Mouse (Mus musculus) gastrocnemius, postnatal 14 days (tissue): ENCODE results near the gene Gm42688. TPM values are rescaled to one million over a fixed set of nuclear protein-coding genes. Genes with fewer than 3 reads are reported as not detected.

Source experiments
- DNase-seq: peaks from one replicate; pipeline ENCODE4 v3.0.0; 2021; ENCODE audit warnings: mixed read lengths
- intact Hi-C: fragments of 180-260 bp; cut with DNase I; formaldehyde crosslinking; loops from one replicate; pipeline ENCODE4 v1.15.1; 2025; ENCODE audit warnings: low total_unique reads
- total RNA-seq, 2 experiments: library from RNA; stranded (reverse); gene quantifications; 2 replicates each; pipeline ENCODE4 v1.2.3; 2021

The Gm42688 gene
- total RNA-seq, 2 experiments from 2014 or later, result 0.88 to 1.00 TPM

DNA sequence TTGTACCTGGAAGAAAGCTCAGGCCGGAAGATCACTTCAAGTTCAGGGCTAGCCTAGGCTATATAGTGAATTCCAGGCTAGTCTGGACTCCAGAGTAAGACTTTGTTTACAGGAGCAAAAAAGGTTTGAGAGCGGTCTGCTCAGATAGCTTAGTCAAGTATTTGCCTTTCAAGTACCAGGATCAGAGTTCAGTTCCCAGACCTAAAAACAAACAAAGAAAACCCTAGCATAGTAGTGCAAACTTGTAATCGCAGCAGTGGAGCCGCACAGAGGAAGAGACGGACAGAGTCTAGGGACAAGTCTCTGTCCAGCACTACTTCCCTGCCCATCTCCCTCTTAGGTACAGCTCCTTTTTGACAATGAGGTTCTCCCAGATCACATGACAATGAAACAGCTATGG lies 21.2 kb upstream of the Gm42688 start:
- DNase-seq, result no peak
- intact Hi-C loops, result no loop called here

DNA sequence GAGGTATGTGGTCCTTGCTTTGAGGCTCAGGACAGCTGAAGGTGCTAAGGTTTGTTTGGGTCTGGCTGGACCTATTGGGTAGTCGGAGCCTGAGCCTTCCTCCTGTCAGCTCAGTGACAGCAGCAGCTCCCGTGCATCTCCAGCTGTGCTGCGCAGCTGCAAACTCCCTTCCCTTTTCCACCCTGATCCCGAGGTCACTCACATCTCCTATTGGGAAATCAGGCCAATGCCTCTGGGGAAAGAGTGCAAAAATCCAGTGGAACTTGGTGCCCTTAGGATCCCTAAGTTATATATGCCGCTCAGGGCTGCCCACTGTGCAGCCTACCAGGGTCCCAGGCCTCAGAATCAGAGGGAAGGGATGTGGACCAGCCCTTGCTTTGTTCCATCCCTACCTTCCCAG lies 17.9 kb upstream of the Gm42688 start:
- DNase-seq, result no peak
- intact Hi-C loops, result no loop called here

DNA sequence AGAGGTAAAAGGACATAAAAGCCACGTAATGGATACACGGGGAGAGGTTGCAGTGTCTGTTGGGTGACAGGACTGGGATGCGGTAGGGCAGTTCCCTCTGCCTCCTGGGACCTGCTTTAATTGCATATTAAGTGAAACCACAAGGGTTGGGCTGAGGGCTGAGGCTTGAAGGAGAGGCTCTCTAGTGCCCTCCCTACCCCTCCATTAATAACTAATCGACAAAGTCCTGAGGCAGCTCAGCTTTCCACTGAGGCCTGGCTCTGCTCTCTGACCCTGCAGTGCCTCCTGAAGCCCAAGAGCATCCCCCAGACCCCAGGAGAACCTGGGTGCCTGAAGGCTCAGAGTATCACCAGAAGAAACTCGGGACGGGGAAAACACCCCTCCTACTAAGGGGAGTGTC lies 16.9 kb upstream of the Gm42688 start:
- intact Hi-C loops, result no loop called here
- DNase-seq, result no peak

DNA sequence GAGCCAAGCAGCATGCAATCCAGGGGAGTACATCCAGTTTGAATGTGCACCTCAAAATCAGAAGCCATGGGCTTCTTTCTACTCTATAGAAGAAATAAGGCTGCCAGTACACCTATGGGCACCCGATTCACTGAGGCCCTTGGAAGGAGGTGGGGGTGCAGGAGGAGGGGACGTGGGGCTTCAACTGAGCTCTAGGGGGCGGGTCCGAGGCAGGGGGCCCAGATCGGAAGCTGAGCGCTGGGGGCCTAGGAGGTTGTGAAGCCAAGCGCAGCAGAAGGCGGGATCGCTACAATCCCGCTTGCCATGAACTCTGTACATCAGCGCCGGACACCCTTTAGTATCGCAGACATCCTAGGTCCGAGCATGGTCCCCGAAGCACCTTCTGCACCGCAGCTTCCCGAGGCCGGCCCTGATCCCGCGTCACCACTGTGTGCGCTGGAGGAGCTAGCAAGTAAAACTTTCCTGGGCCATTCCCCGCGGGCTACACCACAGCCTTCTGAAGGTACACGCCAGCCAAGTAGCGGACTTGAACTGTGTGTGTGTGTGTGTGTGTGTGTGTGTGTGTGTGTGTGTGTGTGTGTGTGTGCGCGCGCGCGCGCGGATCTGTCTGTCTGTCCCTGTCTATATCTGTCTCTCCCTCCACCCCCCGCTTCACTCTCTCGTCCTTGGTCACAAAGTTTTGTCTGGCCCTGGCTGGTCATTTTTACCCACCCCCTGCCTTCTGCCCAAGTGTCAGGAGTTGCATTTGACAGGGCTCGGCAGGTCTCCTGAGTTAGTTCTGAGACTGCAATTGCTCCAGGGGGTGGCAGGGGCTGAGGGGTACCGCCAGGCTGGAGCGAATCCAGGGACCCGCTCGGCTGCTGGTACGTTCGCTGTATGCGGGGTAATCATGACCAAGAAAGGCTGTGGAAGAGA lies 15.0 kb upstream of the Gm42688 start, which contains the start of gene Lbx2:
Lbx2 (plus strand) TSS at position 247 of the 915 bp plus-strand sequence.
- intact Hi-C loops, result no loop called here
- DNase-seq, result no peak

DNA sequence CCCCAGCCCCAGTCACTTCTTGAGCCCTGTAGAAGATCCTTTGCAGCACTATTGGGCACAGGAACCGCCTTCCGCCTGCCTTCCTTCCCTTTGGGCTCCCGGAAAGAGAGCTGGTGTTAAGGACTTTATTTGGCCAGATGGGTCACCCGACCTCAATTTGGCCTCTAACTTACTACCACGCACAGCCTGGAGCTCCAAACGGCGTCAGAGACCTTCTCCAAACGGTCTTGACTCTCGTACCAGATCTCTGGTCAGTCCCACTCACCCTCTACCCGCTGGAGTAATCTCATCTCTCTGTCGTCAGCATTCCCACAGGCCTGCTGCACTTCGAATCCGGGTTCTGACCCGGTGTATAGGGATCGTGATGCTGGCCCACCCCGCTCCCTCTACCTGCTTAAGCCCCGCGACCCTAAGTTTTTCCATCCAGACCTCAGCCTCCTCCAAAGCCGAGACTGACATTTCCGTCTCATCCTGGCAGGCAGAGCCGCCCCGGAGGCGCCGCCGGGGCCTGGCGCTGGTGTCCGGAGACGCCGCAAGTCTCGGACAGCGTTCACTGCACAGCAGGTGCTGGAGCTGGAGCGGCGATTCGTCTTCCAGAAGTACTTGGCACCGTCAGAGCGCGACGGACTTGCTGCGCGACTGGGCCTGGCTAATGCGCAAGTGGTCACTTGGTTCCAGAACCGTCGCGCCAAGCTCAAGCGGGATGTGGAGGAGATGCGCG lies 14.1 kb upstream of the Gm42688 start:
- DNase-seq, result peak; percentile 58
- intact Hi-C loops, result no loop called here

DNA sequence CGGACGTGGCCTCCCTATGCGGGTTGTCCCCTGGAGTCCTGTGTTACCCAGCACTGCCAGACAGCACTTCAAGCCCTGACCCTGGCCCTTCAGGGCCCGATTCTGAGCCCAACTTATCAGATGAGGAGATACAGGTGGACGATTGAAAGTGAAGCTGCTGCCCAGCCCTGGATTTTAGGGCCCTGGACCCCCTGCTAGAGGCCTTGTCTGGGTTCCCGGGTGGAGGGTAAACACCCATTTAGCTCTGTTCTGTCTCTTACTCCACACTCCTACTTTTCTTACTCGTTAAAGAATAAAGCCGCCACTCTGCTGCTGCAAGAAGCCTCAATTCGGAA lies 13.5 kb upstream of the Gm42688 start:
- intact Hi-C loops, result no loop called here

DNA sequence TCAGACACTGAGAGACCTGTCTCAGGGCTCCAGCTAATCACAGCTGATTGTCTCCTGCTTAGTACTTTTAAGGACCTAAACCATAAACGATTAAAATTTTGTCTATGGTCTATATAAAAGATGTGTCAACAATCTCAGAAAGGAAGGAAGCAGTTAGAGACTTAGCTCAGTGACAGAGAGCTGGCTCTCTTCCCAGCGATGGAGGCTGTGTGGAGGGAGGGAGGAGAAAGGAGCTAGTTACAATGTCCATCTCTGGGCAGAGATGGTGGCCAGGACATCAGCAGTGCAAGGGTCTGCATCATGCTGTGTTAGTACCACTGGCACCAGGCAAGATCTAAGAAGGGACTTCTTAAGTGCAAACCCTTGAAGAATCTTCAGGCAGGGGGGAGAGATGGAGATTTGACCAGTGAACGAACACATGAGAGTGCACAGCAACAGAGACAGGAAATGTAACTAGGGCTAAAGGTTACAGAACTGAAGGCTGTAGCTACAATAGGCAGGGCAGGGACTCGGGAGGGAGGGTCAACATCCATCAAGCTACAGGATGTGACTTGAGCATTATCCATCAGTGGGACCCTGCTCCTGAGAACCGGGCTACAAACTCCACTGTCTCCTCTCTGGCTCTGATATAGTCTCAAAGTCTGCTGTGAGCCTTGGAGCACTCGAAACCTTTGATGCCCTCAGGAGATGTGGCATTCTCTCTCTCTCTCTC lies 8.8 kb upstream of the Gm42688 start:
- no peak for DNase-seq
- intact Hi-C loops, result no loop called here

More for the DNA sequence above, 13.5 kb upstream of the Gm42688 start:
- no peak for DNase-seq

DNA sequence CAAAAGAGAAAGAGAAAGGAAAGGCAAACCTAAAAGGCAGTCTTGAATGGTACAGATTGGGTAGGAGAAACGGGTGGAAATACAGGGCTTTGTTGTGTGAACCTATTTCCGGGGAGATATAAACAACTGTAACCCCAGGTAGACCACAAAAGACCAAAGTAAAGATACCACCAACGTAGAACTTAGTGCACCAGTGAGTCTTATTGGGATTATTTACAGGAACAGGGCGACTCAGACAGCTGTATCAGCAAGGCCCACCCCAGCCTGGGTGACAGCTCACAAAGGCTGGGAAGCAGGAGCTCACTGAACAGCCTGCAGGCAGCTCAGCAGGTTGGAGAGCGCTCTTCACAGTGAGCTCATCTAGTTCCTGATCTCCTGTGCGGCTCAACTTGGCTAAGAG lies 5.4 kb upstream of the Gm42688 start:
- intact Hi-C loops, result no loop called here
- no peak for DNase-seq

DNA sequence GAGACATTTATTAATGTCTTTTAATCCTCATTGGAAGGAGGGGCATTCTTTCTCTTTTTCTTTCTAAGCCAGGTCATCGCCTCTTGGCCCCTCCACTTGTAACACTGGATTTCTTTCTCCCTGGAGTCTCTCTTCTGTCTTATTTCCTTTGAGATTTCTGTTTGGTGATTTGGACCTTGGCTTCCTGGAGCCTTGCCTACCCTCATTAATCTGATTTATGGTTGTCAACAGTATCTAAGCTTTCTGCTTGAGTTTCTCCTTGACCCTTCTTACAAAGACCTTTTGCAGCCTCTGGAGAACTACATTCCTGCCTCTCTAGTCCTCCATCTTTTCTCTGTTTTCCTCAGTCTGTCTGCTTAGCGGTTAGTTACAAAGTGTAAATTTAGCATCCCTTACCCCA lies 3.0 kb upstream of the Gm42688 start:
- DNase-seq, result no peak

DNA sequence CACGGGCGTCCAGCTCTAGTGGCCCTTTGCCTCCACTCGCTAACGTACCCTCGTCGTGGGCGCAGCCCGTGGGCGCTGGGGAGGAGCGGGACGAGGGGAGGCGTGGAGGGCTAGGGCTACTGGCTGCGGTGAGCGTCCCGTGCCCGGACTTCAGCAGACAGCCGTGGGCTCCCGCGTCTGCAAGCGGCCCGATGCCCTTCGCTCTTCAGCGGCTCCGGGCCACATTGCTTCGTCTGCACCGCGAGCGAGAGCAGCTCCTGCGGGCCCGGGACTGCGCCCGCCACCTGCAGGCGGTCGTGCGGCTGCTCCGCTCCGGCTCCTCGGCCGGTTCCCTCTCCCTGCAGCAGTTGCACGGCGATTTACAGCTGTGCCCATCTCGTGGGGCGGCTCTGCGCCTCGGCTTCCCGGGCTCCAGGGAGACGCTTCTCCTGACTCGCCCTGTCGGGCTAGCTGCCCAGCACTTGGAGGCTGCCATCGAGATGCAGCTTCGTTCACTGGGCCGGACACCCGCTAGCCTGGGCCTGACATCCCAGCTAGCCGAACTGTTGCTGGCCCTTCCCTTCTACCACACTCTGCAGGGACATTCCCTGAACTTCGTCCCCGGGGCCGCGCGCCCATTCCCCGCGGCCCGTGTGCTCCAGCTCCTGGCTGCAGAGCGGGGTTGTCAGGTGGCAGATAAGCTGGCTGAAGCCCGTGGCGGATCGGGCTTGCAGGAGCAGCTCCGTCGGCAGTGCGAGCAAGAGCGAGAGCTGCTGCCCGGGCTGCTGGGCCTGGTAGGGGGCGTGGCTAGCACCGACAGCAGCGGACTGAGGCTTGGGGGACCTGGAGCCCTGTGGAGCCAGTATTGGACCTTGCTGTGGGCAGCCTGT lies 505 bp downstream of the Gm42688 start:
- intact Hi-C loops, result loop anchor here (5.0 kb wide), 1 partner anchor 100 kb away; no protein-coding TSS in a partner anchor
- peak; percentile 76 for DNase-seq

More for the DNA sequence above, 3.0 kb upstream of the Gm42688 start:
- intact Hi-C loops, result no loop called here

DNA sequence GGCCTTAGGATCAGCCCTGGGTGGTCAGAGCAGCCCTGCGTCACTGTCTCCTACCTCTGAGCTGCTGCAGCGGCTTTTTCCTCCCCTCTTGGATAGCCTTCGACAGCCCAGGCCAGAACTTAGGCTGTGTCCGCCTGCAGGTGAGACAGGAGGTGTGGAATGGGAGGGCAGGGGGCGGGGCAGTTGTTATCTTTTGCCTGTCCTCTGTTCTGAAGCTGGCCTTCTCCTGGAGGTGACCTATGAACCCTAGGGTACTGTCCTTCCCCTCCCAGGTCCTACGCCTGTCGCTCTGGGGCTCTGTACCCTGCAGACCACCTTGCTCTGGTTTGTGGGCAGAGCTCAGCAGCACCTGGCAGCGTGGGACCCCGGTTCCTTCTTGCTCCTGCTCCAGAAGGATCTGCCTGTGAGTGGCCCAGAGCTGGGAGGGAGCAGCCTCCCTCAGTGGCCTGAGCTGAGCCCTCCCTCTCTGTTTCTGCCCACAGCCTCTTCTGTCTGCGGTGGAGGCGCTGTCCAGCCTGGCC lies 1.8 kb downstream of the Gm42688 start:
- intact Hi-C loops, result loop anchor here (5.0 kb wide), 1 partner anchor 101 kb away; no protein-coding TSS in a partner anchor
- DNase-seq, result no peak

DNA sequence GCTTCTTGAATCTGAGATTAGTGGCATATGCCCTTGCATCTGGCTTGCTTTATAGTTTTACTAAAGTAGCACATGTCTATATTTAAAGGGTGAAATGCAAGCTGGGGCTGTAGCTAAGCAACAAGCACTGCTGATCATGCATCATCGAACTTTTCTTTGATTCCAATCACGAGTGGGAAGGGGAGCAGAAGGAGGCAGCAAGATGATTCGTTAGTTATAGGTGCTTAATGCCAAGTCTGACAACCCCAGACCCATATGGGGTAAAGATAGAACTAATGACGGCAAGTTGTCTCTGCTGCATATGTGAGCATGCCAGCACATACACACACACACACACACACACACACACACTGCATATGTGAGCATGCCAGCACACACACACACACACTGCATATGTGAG lies 2.7 kb downstream of the Gm42688 start:
- DNase-seq, result no peak
- intact Hi-C loops, result loop anchor here (5.0 kb wide), 1 partner anchor 102 kb away; no protein-coding TSS in a partner anchor

DNA sequence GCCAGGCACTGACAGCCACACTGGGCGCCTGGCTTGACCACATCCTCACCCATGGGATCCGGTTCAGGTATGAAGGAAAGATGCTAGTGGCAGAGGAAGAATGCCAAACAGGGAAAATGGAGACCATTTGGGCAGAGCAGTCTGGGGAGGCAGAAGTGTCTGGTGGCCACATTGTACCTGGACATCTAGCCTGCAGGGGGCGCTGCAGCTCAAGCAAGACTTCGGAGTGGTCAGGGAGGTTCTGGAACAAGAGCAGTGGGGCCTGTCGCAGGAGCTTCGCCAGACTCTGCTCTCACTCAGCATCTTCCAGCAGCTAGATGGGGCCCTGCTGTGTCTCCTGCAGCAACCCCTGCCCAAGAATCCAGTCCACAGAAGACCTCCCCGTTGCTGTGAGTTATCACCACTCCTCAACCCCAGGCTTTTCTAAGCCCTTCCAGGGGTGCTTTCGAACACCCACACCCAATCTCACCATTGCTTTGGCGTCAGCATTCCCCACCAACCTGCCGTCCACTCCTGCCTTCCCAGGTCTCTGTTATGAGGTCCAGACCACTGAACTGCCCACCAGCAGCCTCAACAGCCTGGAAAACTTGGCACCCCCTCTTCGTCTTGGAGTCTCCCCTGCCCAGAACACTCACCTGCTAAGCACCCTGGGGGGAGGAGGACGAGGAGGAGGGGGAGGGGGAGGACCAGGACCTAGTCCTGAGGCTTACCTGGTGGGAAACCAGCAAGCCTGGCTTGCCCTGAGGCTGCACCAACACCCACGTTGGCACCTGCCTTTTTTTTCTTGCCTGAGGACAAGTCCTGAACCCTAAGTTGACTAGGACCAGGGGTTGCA lies 6.4 kb downstream of the Gm42688 start:
- intact Hi-C loops, result no loop called here
- peak; percentile 84 for DNase-seq

DNA sequence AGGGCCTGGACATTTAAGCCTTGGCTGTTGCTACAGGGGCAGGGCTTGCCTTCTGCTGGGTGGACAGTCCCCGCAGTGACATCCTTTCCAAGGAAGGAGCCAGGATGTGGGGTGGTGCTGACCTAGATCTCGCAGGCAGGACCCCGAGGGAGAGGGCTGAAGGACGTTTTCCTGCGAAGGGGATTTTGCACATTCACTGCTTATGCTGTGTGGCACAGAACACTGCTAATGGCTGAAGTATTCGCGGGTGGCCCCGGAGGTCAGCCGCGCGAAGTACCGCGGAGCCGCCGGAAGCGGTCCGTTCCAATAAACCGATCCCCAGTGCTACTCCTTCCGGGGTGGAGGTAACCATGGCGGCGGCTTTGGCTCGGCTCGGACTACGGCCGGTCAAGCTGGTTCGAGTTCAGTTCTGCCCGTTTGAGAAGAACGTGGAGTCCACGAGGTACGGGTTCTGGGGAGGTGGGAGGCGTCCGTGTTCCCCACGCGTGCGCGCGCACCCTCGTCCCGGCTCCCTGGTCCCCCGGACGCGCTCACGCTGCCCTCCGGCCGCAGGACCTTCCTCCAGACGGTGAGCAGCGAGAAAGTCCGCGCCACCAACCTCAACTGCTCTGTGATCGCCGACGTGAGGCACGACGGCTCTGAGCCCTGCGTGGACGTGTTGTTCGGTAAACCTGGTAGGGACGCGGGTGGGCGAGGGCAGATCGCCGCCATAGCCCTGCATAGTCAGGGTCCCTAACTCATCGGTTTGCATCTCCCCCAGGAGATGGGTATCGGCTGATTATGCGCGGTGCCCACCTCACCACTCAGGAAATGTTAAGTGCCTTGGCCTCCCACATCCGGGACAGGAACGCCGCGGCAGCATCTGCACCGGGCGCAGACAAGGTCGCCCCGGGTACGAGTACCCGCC lies 7.6 kb downstream of the Gm42688 start, which contains the start of gene Mrpl53:
Mrpl53 (plus strand) TSS at position 279 of the 907 bp plus-strand sequence.
- intact Hi-C loops, result no loop called here
- peak; percentile 83 for DNase-seq

DNA sequence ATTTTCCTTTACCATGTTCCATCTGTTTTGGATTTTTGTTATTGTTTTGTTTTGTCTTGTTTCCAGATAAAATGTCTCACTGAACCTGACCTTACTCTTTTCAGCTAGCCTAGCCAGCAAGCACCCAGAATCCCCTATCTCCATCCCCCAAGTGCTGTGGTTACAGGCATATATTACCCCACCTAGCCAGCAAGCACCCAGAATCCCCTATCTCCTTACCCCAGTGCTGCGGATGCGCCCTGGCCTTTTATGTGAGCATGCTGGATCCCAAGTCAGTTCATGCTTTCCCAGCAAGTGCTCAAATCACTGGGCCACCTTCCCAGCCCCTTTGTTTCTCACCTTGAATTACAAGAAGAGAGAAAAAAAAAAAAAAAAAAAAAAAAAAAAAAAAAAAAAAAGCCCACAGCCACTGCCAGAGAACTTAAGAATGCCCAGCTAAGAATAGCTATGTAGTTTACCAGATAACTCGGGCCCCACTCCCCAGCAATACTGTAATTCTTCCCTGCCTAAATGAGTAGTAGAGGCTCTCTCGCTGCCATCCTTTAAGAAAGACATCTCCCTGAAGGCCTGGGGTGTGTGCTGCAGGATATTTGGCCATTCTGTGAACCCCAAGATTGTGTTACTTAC lies 10.2 kb downstream of the Gm42688 start:
- intact Hi-C loops, result no loop called here
- DNase-seq, result no peak

DNA sequence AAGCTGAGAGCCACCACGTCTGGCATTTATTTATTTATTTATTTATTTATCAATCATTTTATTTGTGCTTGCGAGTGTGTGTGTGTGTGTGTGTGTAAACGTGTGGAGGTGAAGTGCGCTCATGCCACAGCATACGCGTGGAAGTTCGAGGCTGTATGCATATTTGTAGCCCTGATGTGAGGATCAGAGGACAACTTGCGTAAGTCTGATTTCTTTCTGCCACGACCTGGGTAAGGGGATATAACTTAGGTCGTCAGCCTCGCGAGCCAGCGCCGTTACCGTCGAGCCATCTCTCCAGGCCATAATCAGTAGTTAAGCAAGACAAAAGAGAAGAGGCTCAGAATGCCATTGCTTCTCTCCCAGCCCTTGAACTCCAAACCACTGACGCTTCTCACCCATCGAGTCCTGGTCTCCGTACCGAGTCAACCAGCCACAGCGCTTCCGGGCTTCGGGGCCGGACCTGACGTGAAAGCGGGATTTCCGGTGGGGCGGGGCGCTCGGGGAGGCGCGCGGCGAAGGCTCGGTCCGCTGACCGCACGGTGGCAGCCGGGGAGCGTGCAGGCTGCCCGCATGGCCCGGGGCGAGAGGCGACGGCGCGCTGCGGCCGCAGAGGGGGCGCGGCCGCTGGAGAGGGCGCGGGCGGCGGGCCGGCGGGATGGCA lies 13.7 kb downstream of the Gm42688 start, which contains the start of gene Mogs:
Mogs (plus strand) TSS at position 486 of the 661 bp plus-strand sequence.
- intact Hi-C loops, result loop anchor here (5.0 kb wide), 1 partner anchor 47 kb away; no protein-coding TSS in a partner anchor
- peak; percentile 96 for DNase-seq
